Comparison of ENCODE assay signal across 11 mouse cellular contexts in genomic region chr4:153738088-153738487, GRCm38 (mm10).
"Had no signal": no experiment of that assay in that cellular context is flagged by ENCODE, and none has a peak within 500 bp of the region (broad histone marks: within the 10 kb centered on the region; RNA-seq: fewer than 3 reads in every experiment).

No protein-coding gene starts in this region.

- H3K27me3 ChIP-seq: midbrain, embryonic 13.5 days; neural tube, embryonic 12.5 days had no signal

- H3K4me1 ChIP-seq: neural tube, embryonic 12.5 days had no signal

- ATAC-seq: midbrain, embryonic 13.5 days had no signal

- H3K4me2 ChIP-seq: midbrain, embryonic 13.5 days; neural tube, embryonic 12.5 days had no signal

- H3K9me3 ChIP-seq: limb, embryonic 10.5 days had no signal

- DNase-seq: kidney, adult 18-20 months; kidney, postnatal 25 days; lung, postnatal 36 days; right cerebral cortex, adult 18-20 months; thymus, postnatal 14 days had no signal

- H3K36me3 ChIP-seq: limb, embryonic 10.5 days; midbrain, embryonic 13.5 days; neural tube, embryonic 12.5 days had no signal

- H3K9ac ChIP-seq: midbrain, embryonic 13.5 days; neural tube, embryonic 12.5 days had no signal

- H3K4me3 ChIP-seq: left cerebral cortex, adult 2 months; limb, embryonic 10.5 days; midbrain, embryonic 13.5 days; myocyte; neural tube, embryonic 12.5 days had no signal

- H3K27ac ChIP-seq: left cerebral cortex, adult 2 months; limb, embryonic 10.5 days; midbrain, embryonic 13.5 days; neural tube, embryonic 12.5 days; stomach, postnatal 0 days had no signal
